Mouse (Mus musculus) thymus, adult 2 months (tissue): ENCODE data around the gene Cgref1. TPM values are rescaled to one million over a fixed set of nuclear protein-coding genes. Genes with fewer than 3 reads are reported as not detected.

Experiments
- DNase-seq: peaks from one replicate; pipeline ENCODE4 v3.0.0; 2021
- H3K27ac ChIP-seq: fragments of 200-500 bp; 2 replicates; pipeline ENCODE4 v1.5.1; 2012; ENCODE audit warnings: low read length, control low read depth; ENCODE audit not compliant: control insufficient read depth, insufficient read depth
- H3K27me3 ChIP-seq: fragments of 200-500 bp; 2 replicates; pipeline ENCODE4 v1.6.1; 2012; ENCODE audit warnings: mild to moderate bottlenecking, low read length, moderate library complexity, mixed read lengths; ENCODE audit not compliant: control insufficient read depth, insufficient read depth
- H3K36me3 ChIP-seq: fragments of 200-500 bp; 2 replicates; pipeline ENCODE4 v1.6.1; 2012; ENCODE audit warnings: mild to moderate bottlenecking, low read length, moderate library complexity; ENCODE audit not compliant: control insufficient read depth, insufficient read depth
- H3K4me1 ChIP-seq: fragments of 200-500 bp; replicated peaks from 2 replicates; pipeline ENCODE4 v1.6.1; 2012; ENCODE audit warnings: low read length; ENCODE audit not compliant: control insufficient read depth, insufficient read depth
- H3K4me3 ChIP-seq: fragments of 200-500 bp; 2 replicates; pipeline ENCODE4 v1.5.1; 2012; ENCODE audit warnings: mild to moderate bottlenecking, low read length, control low read depth, moderate library complexity; ENCODE audit not compliant: control insufficient read depth, insufficient read depth
- CTCF ChIP-seq: fragments of 200-500 bp; IDR thresholded peaks from 2 replicates; pipeline ENCODE4 v1.5.1; 2012; ENCODE audit warnings: mild to moderate bottlenecking, control low read depth, low read length, moderate library complexity, borderline replicate concordance; ENCODE audit not compliant: control insufficient read depth, poor library complexity, insufficient read depth; ENCODE audit errors: extremely low read depth
- POLR2A ChIP-seq: fragments of 200-500 bp; IDR thresholded peaks from 2 replicates; pipeline ENCODE4 v1.6.1; 2012; ENCODE audit warnings: mild to moderate bottlenecking, low read length, control low read depth, moderate library complexity; ENCODE audit not compliant: control insufficient read depth, poor library complexity, insufficient read depth; ENCODE audit errors: extremely low read depth
- WGBS: fragments of 180-500 bp; shearing (Covaris S2); methylation state at CpG from one replicate; pipeline ENCODE4 v1.1.7; 2018; 5-methylcytosine and 5-hydroxymethylcytosine counted together
- polyA plus RNA-seq: library from polyadenylated mRNA; depleted of rRNA; stranded (reverse); fragments of >200 nt; gene quantifications from 2 replicates; pipeline ENCODE4 v1.2.3, GENCODE M21; 2012

Gene Cgref1
- polyA plus RNA-seq, 1 experiment: 0.70 TPM

GRCm38 (mm10) chr5:30950922-30951321, 5.5 kb upstream of the Cgref1 start:
- TF ChIP-seq CTCF (no peak), POLR2A (no peak)
- H3K36me3 ChIP-seq: peaks cover 25% of the 10 kb centered on the region
- 100% methylated on average over 2 of the region's 2 CpGs for whole genome bisulfite sequencing
- H3K4me3 ChIP-seq: no peak overlapping the region
- no peaks in the 10 kb centered on the region for H3K27me3 ChIP-seq
- no peak overlapping the region for H3K27ac ChIP-seq
- DNase-seq: no peak
- peaks cover 12% of the 10 kb centered on the region for H3K4me1 ChIP-seq

GRCm38 (mm10) chr5:30950451-30950850, 5.1 kb upstream of the Cgref1 start:
- Histone ChIP-seq H3K27me3 (no peaks in the 10 kb centered on the region; the same call in 1 of the 2 replicates), H3K27ac (no peak overlapping the region), H3K4me3 (peak overlapping the region; percentile 76), H3K36me3 (peaks cover 21% of the 10 kb centered on the region), H3K4me1 (peaks cover 12% of the 10 kb centered on the region)
- TF ChIP-seq POLR2A (no peak), CTCF (no peak)
- WGBS: 92% methylated on average over 4 of the region's 4 CpGs
- DNase-seq: no peak

GRCm38 (mm10) chr5:30949654-30950326, 4.4 kb upstream of the Cgref1 start:
- H3K27ac ChIP-seq: no peak overlapping the region
- H3K4me3 ChIP-seq: peak overlapping the region; percentile 76
- TF ChIP-seq CTCF (no peak), POLR2A (peak; percentile 43; the same call in 1 of the 2 replicates)
- H3K4me1 ChIP-seq: peaks cover 15% of the 10 kb centered on the region
- H3K36me3 ChIP-seq: peaks cover 14% of the 10 kb centered on the region
- peaks cover 5% of the 10 kb centered on the region; the same call in 1 of the 2 replicates for H3K27me3 ChIP-seq
- under 1% methylated on average over 31 of the region's 31 CpGs for WGBS
- DNase-seq: peak; percentile 95

GRCm38 (mm10) chr5:30948620-30949019, 3.2 kb upstream of the Cgref1 start:
- no peak overlapping the region for H3K27ac ChIP-seq

GRCm38 (mm10) chr5:30944344-30944743, 1.0 kb downstream of the Cgref1 start:
- Histone ChIP-seq H3K36me3 (no peaks in the 10 kb centered on the region), H3K27me3 (peaks cover 5% of the 10 kb centered on the region; the same call in 1 of the 2 replicates), H3K4me1 (peaks cover 5% of the 10 kb centered on the region), H3K27ac (no peak overlapping the region), H3K4me3 (no peak overlapping the region)
- WGBS: 93% methylated on average over 6 of the region's 6 CpGs
- TF ChIP-seq POLR2A (no peak), CTCF (no peak)
- DNase-seq: no peak

More at GRCm38 (mm10) chr5:30948620-30949019, 3.2 kb upstream of the Cgref1 start:
- no peak overlapping the region for H3K4me3 ChIP-seq
- peaks cover 5% of the 10 kb centered on the region; the same call in 1 of the 2 replicates for H3K27me3 ChIP-seq
- 66% methylated on average over 5 of the region's 5 CpGs for WGBS
- H3K36me3 ChIP-seq: peaks cover 2% of the 10 kb centered on the region; the same call in 1 of the 2 replicates
- no peak for TF ChIP-seq CTCF
- no peak for TF ChIP-seq POLR2A
- peaks cover 15% of the 10 kb centered on the region for H3K4me1 ChIP-seq
- no peak for DNase-seq

GRCm38 (mm10) chr5:30943004-30943403, 2.4 kb downstream of the Cgref1 start:
- Histone ChIP-seq H3K4me3 (no peak overlapping the region), H3K27ac (no peak overlapping the region), H3K36me3 (no peaks in the 10 kb centered on the region), H3K27me3 (peaks cover 5% of the 10 kb centered on the region; the same call in 1 of the 2 replicates), H3K4me1 (peaks cover 3% of the 10 kb centered on the region; the same call in 1 of the 2 replicates)
- WGBS: 92% methylated on average over 2 of the region's 2 CpGs
- TF ChIP-seq CTCF: no peak
- no peak for TF ChIP-seq POLR2A
- DNase-seq: peak; percentile 50
